ENCODE assay signal across 9 mouse cellular contexts in the genomic region with DNA sequence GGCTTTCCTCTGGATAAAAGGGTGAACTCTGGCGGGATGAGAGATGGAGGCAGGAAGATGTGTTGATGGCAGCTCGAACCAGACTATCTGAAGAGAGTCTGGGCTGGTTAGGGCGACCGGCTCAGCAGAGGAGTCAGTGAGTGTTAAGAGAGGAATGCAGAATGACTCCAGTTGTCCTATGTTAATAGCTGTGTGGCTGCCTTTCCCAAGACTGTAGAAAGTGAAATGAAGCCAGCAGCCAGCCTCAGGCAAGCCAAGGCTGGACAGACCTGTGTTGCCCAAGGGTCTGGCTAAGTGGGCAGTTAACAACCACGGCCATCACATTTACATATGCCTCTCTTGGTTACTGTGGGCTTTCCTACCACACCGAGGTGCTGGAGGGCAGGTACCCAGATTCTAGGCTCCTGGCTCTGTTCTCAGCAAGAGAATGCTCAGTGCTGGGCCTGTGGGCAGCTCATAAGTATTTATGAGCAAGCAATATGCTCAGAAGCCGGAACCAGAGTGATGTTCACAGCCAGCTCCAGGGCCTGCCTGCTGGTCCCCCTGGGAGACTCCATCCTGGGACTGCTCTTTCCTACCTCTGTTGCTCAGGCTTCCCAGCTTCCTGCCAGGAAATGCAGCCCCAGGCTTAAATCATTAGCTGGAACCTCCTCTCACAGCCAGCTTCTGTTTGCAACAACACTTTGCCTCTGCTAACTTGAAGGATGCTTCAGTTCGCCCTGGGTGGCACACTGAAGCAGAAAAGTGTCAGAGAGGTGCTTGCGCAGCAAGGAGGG. TPM values are rescaled to one million over a fixed set of nuclear protein-coding genes. Genes with fewer than 3 reads are reported as not detected.
DNase-seq lines count a peak whose midpoint lies in the region; TF ChIP-seq lines count a peak whose summit lies in the region.
"Had no signal": no experiment of that assay in that cellular context is flagged by ENCODE, and none has a peak within 500 bp of the region (broad histone marks: within the 10 kb centered on the region; RNA-seq: fewer than 3 reads in every experiment).

No protein-coding gene starts in this region.

- no peak overlapping the region for H3K4me3 ChIP-seq in heart, adult 2 months
- H3K4me3 ChIP-seq: liver, embryonic 13.5 days had no signal

- intact Hi-C loops in heart, adult 2 months (cut with DNase I): loop anchor here (5.0 kb wide), 1 partner anchor 50 kb away; the partner anchor contains the start of gene Gm13889
- intact Hi-C loops in heart, postnatal 25 days (cut with DNase I): no loop called here

- peak overlapping the region; percentile 46 for H3K27ac ChIP-seq in heart, adult 2 months
- H3K27ac ChIP-seq: liver, embryonic 13.5 days had no signal

- H3K27me3 ChIP-seq in heart, adult 2 months (ENCODE audit: control insufficient read depth, insufficient read depth, low read length): no peaks in the 10 kb centered on the region
- H3K27me3 ChIP-seq: liver, embryonic 13.5 days had no signal

- H3K36me3 ChIP-seq in heart, adult 2 months (ENCODE audit: control insufficient read depth, insufficient read depth, low read length): no peaks in the 10 kb centered on the region
- H3K36me3 ChIP-seq: liver, embryonic 13.5 days had no signal

- DNase-seq in heart, adult 2 months: peak in 1 of 2 experiments; percentile 42
- no peak for DNase-seq in heart, postnatal 25 days (ENCODE audit: low spot score)
- peak; percentile 62 for DNase-seq in 3134 (ENCODE audit: extremely low read depth, insufficient read length, low spot score)
- peak; percentile 13 for DNase-seq in adipocyte (ENCODE audit: low spot score)
- DNase-seq in kidney, postnatal 10 days: peak; percentile 58
- no peak for DNase-seq in cerebellum, adult 11 months
- DNase-seq in right cerebral cortex, postnatal 10 days (ENCODE audit: low spot score in 2 of 2): no peak
- no peak for DNase-seq in urinary bladder, adult 18-20 months (ENCODE audit: low spot score in 2 of 2)
- DNase-seq: liver, embryonic 13.5 days had no signal

- no peaks in the 10 kb centered on the region for H3K79me2 ChIP-seq in heart, adult 2 months (replicated peaks; ENCODE audit: control insufficient read depth, insufficient read depth, low read length)

- 60% methylated on average over 9 of the region's 9 CpGs for WGBS in heart, adult 2 months

- H3K4me1 ChIP-seq in heart, adult 2 months (ENCODE audit: control insufficient read depth, insufficient read depth, low read length): peaks cover 20% of the 10 kb centered on the region
- H3K4me1 ChIP-seq: liver, embryonic 13.5 days had no signal

- TF ChIP-seq EP300 in heart, adult 2 months (IDR thresholded peaks at IDR 0.05; ENCODE audit: insufficient read depth, low read depth, low read length): no peak

- TF ChIP-seq POLR2A in heart, adult 2 months (IDR thresholded peaks at IDR 0.05; ENCODE audit: insufficient read depth, low read depth, low read length): no peak

- no peak overlapping the region for H3K9ac ChIP-seq in heart, adult 2 months (ENCODE audit: low read depth, low read length)
- H3K9ac ChIP-seq: liver, embryonic 13.5 days had no signal

- TF ChIP-seq CTCF in heart, adult 2 months (IDR thresholded peaks at IDR 0.05): no peak

RNA-seq across cellular contexts. Expression of gene Accsl, which starts 38.8 kb away (rescaled TPM):
- not detected for total RNA-seq in heart, adult 2 months (2021)
- 0.20 TPM in 1 of 2 replicates, not detected in the other for polyA plus RNA-seq in heart, adult 2 months (2012; rRNA removed)
- not detected for total RNA-seq in heart, postnatal 25 days (2021)

RNA-seq across cellular contexts. Expression of gene Gm13889, which starts 49.3 kb away (rescaled TPM):
- total RNA-seq in heart, adult 2 months (2021): 10 to 100 TPM in 1 of 2 experiments, 1 to 10 TPM in 1; 9.4 to 12.4 TPM
- polyA plus RNA-seq in heart, adult 2 months (2012; rRNA removed): 5.7 and 8.3 TPM in 2 replicates
- total RNA-seq in heart, postnatal 25 days (2021): 10 to 100 TPM in 1 of 2 experiments, 1 to 10 TPM in 1; 9.5 to 11.2 TPM

RNA-seq across cellular contexts. Expression of gene Accs, which starts 58.0 kb away (rescaled TPM):
- total RNA-seq in heart, adult 2 months (2021): 1 to 10 TPM; 4.1 to 4.5 TPM
- 10.5 and 10.7 TPM in 2 replicates for polyA plus RNA-seq in heart, adult 2 months (2012; rRNA removed)
- 1 to 10 TPM; 3.9 to 5.4 TPM for total RNA-seq in heart, postnatal 25 days (2021)

Comparison
In these comparisons a context has a peak if more than half of its experiments do, and no peak if none do; other contexts are left out.
1. DNase-seq: peak in 3134 (single experiment), adipocyte (single experiment) and kidney, postnatal 10 days (single experiment); none in heart, postnatal 25 days (single experiment), cerebellum, adult 11 months (single experiment), right cerebral cortex, postnatal 10 days (0 of 2) and urinary bladder, adult 18-20 months (0 of 2).